Mouse (Mus musculus): Measurements from ENCODE around the gene H2-D1.

DNA sequence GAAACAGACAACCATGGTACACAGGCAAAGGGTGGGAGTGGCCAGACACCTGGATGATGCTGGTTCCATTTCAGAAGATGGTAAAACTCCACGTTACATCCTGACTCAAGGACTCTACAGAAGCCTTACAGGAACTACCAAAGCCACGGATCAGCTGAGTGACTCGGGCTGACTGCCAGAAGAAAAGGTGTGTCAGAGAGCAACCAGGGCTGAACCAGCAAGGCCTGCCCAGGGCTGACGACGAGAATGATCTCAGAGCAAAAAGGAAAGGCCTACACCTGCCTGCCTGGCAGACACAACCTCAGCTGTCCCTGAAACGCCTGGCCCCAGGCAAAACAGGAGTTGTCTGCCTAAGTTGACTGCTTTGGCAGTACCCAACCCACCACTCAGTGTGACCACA lies 41.9 kb downstream of the H2-D1 start:
- TF ChIP-seq CTCF (IDR thresholded peaks at IDR 0.05) (no peak), EP300 (IDR thresholded peaks at IDR 0.05) (no peak)
